Mouse (Mus musculus): Measurements from ENCODE around the gene E4f1. TPM values are rescaled to one million over a fixed set of nuclear protein-coding genes. Genes with fewer than 3 reads are reported as not detected.

The E4f1 gene
- polyA plus RNA-seq, 2 experiments: 5.0 to 19.9 TPM

DNA sequence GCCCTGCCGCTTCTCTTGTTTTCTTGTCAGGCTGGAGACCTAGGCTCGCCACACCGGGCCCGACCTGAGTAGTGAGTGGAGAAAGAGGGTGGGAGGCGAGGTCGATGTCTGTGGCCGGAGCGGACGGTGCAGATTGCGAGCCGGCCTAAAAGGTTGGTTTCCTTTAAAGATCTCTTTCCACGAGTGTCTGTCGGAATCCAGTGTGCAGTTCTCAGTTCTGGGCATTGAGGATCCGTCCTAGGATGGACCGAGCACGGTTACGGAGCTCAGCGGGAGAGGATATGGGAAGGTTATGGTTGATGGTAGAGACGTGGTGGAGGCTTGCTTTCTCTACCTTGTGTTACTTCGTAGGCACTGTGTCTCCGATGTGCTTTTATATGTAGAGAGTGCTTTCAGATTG lies 55.1 kb downstream of the E4f1 start:
- no peaks in the 10 kb centered on the region for H3K9me3 ChIP-seq (ENCODE audit: control insufficient read depth, low read length)
- peak overlapping the region; percentile 85 for H3K9ac ChIP-seq (replicated peaks)
- ATAC-seq (ENCODE audit: insufficient read depth): no peak; the same call in 1 of the 2 replicates
- peaks cover 16 to 17% of the 10 kb centered on the region in 2 experiments for H3K4me1 ChIP-seq (replicated peaks; ENCODE audit: control insufficient read depth in 2 of 2, insufficient read depth in 2 of 2, low read length in 1 of 2)
- WGBS (ENCODE audit: insufficient replicate concordance): under 1% methylated on average over 21 of the region's 21 CpGs
- H3K27ac ChIP-seq: peak overlapping the region; percentile 65
- peaks cover 49% of the 10 kb centered on the region for H3K36me3 ChIP-seq (replicated peaks; ENCODE audit: control insufficient read depth, insufficient read depth, low read depth)
- H3K4me3 ChIP-seq (ENCODE audit: insufficient read depth in 1 of 2, low read depth in 2 of 2, low read length in 2 of 2): peak overlapping the region; percentile 69 to 71
- peak overlapping the region; percentile 94 for H3K4me2 ChIP-seq (ENCODE audit: low read depth)
- no peak for DNase-seq (ENCODE audit: low read depth in 3 of 3, low spot score in 3 of 3)
- H3K27me3 ChIP-seq (ENCODE audit: control insufficient read depth, insufficient read depth, low read length): no peaks in the 10 kb centered on the region
- no peak for TF ChIP-seq EP300 (IDR thresholded peaks at IDR 0.05; ENCODE audit: low read depth)
- TF ChIP-seq CTCF (IDR thresholded peaks at IDR 0.05; ENCODE audit: low read depth): no peak

- Histone ChIP-seq H3K36me3 (replicated peaks; ENCODE audit: control insufficient read depth, insufficient read depth, low read depth) (peaks cover 49% of the 10 kb centered on the region), H3K27me3 (ENCODE audit: control insufficient read depth, insufficient read depth, low read length) (no peaks in the 10 kb centered on the region), H3K27ac (peak within 1 kb of the TSS; percentile 96), H3K4me3 (ENCODE audit: insufficient read depth in 1 of 2, low read depth in 2 of 2, low read length in 2 of 2) (peak within 1 kb of the TSS; percentile 69 to 97), H3K9me3 (ENCODE audit: control insufficient read depth, low read length) (no peaks in the 10 kb centered on the region), H3K4me2 (ENCODE audit: low read depth) (peak within 1 kb of the TSS; percentile 94), H3K4me1 (replicated peaks; ENCODE audit: control insufficient read depth in 2 of 2, insufficient read depth in 2 of 2, low read length in 1 of 2) (peaks cover 16 to 17% of the 10 kb centered on the region in 2 experiments), H3K9ac (replicated peaks) (peak within 1 kb of the TSS; percentile 93)
- DNase-seq (ENCODE audit: low read depth in 3 of 3, low spot score in 3 of 3): peak; percentile 98 to 100 (median 100)
- TF ChIP-seq EP300 (IDR thresholded peaks at IDR 0.05; ENCODE audit: low read depth) (0 out of 2 replicates have a peak, but pooled peaks have one; percentile 28), CTCF (IDR thresholded peaks at IDR 0.05; ENCODE audit: low read depth) (0 out of 2 replicates have a peak, but pooled peaks have one; percentile 10)
- peak; percentile 88 for ATAC-seq (ENCODE audit: insufficient read depth)
- WGBS (ENCODE audit: insufficient replicate concordance): under 1% methylated on average over 64 of the region's 64 CpGs
Measured at GRCm38 (mm10) chr17:24414230-24414976, 55.7 kb downstream of the E4f1 start, which contains the start of gene Rnps1. Gene Rnps1 (plus strand): TSS chr17:24414565.

DNA sequence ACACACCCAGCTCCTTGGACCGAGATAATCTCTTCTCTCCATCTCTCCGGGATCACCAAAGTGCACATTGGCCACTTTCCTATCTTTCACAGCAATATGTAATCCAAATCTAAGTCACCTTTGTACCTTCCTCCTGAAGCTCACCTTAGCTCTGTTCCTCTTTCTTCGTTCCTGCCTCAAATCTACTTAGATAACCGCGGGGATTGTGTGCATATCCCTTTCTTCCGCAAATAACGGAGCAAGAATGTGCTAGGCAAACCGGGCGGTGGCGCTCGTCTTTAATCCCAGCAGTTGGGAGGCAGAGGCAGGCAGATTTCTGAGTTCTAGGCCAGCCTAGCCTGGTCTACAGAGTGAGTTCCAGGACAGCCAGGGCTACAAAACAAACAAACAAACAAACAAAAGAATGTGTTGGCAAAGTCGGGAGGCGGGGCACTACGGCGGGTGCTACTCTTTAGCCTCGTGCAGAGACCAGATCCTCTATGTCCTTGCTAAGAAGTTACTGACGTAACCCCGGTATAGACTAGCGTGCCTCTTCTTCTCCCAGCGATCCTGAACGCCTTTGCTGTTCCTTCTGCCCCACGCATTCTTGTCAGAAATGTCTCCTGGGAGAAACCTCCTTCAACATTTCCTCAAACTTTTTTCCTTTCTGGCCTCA lies 56.4 kb downstream of the E4f1 start:
- peak overlapping the region; percentile 69 to 97 for H3K4me3 ChIP-seq (ENCODE audit: insufficient read depth in 1 of 2, low read depth in 2 of 2, low read length in 2 of 2)
- H3K27me3 ChIP-seq (ENCODE audit: control insufficient read depth, insufficient read depth, low read length): no peaks in the 10 kb centered on the region
- peak overlapping the region; percentile 94 for H3K4me2 ChIP-seq (ENCODE audit: low read depth)
- ATAC-seq (ENCODE audit: insufficient read depth) (peak; percentile 27), DNase-seq (ENCODE audit: low read depth in 3 of 3, low spot score in 3 of 3) (peak in 1 of 3 experiments; percentile 58)
- H3K4me1 ChIP-seq (replicated peaks; ENCODE audit: control insufficient read depth in 2 of 2, insufficient read depth in 2 of 2, low read length in 1 of 2): peaks cover 16 to 17% of the 10 kb centered on the region in 2 experiments
- WGBS (ENCODE audit: insufficient replicate concordance): 12% methylated on average over 22 of the region's 22 CpGs
- peaks cover 49% of the 10 kb centered on the region for H3K36me3 ChIP-seq (replicated peaks; ENCODE audit: control insufficient read depth, insufficient read depth, low read depth)
- peak overlapping the region; percentile 93 for H3K9ac ChIP-seq (replicated peaks)
- peak overlapping the region; percentile 96 for H3K27ac ChIP-seq
- no peaks in the 10 kb centered on the region for H3K9me3 ChIP-seq (ENCODE audit: control insufficient read depth, low read length)
- TF ChIP-seq CTCF (IDR thresholded peaks at IDR 0.05; ENCODE audit: low read depth) (peak; percentile 79), EP300 (IDR thresholded peaks at IDR 0.05; ENCODE audit: low read depth) (no peak; the same call in 1 of the 2 replicates)

- Histone ChIP-seq H3K36me3 (replicated peaks; ENCODE audit: control insufficient read depth, insufficient read depth, low read depth) (peaks cover 80% of the 10 kb centered on the region), H3K4me2 (ENCODE audit: low read depth) (no peak overlapping the region), H3K4me3 (ENCODE audit: insufficient read depth in 1 of 2, low read depth in 2 of 2, low read length in 2 of 2) (no peak overlapping the region), H3K4me1 (replicated peaks; ENCODE audit: control insufficient read depth in 2 of 2, insufficient read depth in 2 of 2, low read length in 1 of 2) (no peaks in the 10 kb centered on the region), H3K27me3 (ENCODE audit: control insufficient read depth, insufficient read depth, low read length) (no peaks in the 10 kb centered on the region), H3K9me3 (ENCODE audit: control insufficient read depth, low read length) (no peaks in the 10 kb centered on the region), H3K9ac (replicated peaks) (no peak overlapping the region), H3K27ac (no peak overlapping the region)
- ATAC-seq (ENCODE audit: insufficient read depth) (no peak), DNase-seq (ENCODE audit: low read depth in 3 of 3, low spot score in 3 of 3) (no peak)
- no peak for TF ChIP-seq CTCF (IDR thresholded peaks at IDR 0.05; ENCODE audit: low read depth)
- TF ChIP-seq EP300 (IDR thresholded peaks at IDR 0.05; ENCODE audit: low read depth): no peak
- 89% methylated on average over 12 of the region's 12 CpGs for WGBS (ENCODE audit: insufficient replicate concordance)
Measured at GRCm38 (mm10) chr17:24407116-24407803, 62.9 kb downstream of the E4f1 start.

All from liver, embryonic 14.5 days (tissue).